Mouse (Mus musculus) embryonic fibroblast, embryonic 13.5 days (primary cell): ENCODE measurements around the gene Pax6.

ENCODE experiments used
- CTCF ChIP-seq: IDR thresholded peaks from 2 replicates; pipeline ENCODE4 v1.5.1; 2011; ENCODE audit warnings: mild to moderate bottlenecking, control low read depth, low read length, moderate library complexity, borderline replicate concordance; ENCODE audit not compliant: insufficient read depth
- POLR2A ChIP-seq: IDR thresholded peaks from 2 replicates; pipeline ENCODE4 v1.6.1; 2011; ENCODE audit warnings: low read depth, mild to moderate bottlenecking, control low read depth, low read length, moderate library complexity

GRCm38 (mm10) chr2:105672596-105672960 is 3.9 kb downstream of the Pax6 start:
- TF ChIP-seq CTCF (no peak), POLR2A (no peak)
